ENCODE assay signal across 10 mouse cellular contexts in the genomic region with DNA sequence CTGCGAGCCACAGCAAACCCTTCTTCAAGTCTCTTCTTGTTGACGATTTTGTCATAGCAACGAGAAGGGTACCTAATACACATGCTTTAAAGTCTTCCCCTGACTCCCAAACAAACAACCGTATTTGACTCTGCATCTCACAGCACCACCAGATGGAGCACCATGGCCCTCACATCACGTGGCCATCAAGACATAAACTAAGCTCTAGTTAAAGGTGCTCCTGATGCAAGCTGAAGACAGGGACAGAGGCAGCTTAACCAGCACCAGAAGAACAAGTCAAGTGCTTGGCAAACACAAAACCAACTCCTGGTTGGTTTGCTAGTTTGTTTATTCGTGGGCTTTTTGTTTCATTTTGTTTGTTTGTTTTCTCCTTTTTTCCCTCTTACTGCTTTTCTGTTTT. TPM values are rescaled to one million over a fixed set of nuclear protein-coding genes. Genes with fewer than 3 reads are reported as not detected.
DNase-seq lines count a peak whose midpoint lies in the region; ATAC-seq and TF ChIP-seq lines count a peak whose summit lies in the region.
"Had no signal": no experiment of that assay in that cellular context is flagged by ENCODE, and none has a peak within 500 bp of the region (broad histone marks: within the 10 kb centered on the region; RNA-seq: fewer than 3 reads in every experiment).

No protein-coding gene starts in this region.

- no peaks in the 10 kb centered on the region for H3K4me1 ChIP-seq in hindbrain, postnatal 0 days (ENCODE audit: insufficient read depth, low read length)
- H3K4me1 ChIP-seq in hindbrain, embryonic 13.5 days (replicated peaks) = peaks cover 10% of the 10 kb centered on the region
- H3K4me1 ChIP-seq in cortical plate, adult 2 months (ENCODE audit: control insufficient read depth, insufficient read depth, low read length) = peaks cover 6% of the 10 kb centered on the region
- peaks cover 18% of the 10 kb centered on the region for H3K4me1 ChIP-seq in small intestine, adult 2 months (ENCODE audit: control insufficient read depth, insufficient read depth, insufficient read length, low read length)
- no peaks in the 10 kb centered on the region for H3K4me1 ChIP-seq in forebrain, embryonic 14.5 days (ENCODE audit: control insufficient read depth, insufficient read depth, low read length)
- H3K4me1 ChIP-seq: limb, embryonic 15.5 days had no signal

- no peaks in the 10 kb centered on the region for H3K9me3 ChIP-seq in hindbrain, postnatal 0 days (ENCODE audit: low read length)
- no peaks in the 10 kb centered on the region for H3K9me3 ChIP-seq in hindbrain, embryonic 13.5 days
- H3K9me3 ChIP-seq in forebrain, embryonic 14.5 days (replicated peaks; ENCODE audit: control insufficient read depth, low read length) = no peaks in the 10 kb centered on the region
- H3K9me3 ChIP-seq: limb, embryonic 15.5 days had no signal

- TF ChIP-seq CTCF in hindbrain, postnatal 0 days (IDR thresholded peaks at IDR 0.05; ENCODE audit: low read depth) = peak; percentile 68
- peak; percentile 53 for TF ChIP-seq CTCF in cortical plate, adult 2 months (IDR thresholded peaks at IDR 0.05; ENCODE audit: extremely low read depth, insufficient read depth, low read length)
- peak; percentile 46; the same call in 1 of the 2 replicates for TF ChIP-seq CTCF in small intestine, adult 2 months (IDR thresholded peaks at IDR 0.05; ENCODE audit: extremely low read depth, insufficient read length, insufficient replicate concordance, low read depth, low read length)

- 0 out of 2 replicates have a peak, but pooled peaks cover under 1% of the 10 kb centered on the region for H3K36me3 ChIP-seq in hindbrain, postnatal 0 days (ENCODE audit: insufficient read depth, low read length)
- peaks cover under 1% of the 10 kb centered on the region; the same call in 1 of the 2 replicates for H3K36me3 ChIP-seq in hindbrain, embryonic 13.5 days
- peaks cover 4% of the 10 kb centered on the region; the same call in 1 of the 2 replicates for H3K36me3 ChIP-seq in small intestine, adult 2 months (ENCODE audit: control insufficient read depth, insufficient read depth, low read length)
- no peaks in the 10 kb centered on the region for H3K36me3 ChIP-seq in forebrain, embryonic 14.5 days (ENCODE audit: control insufficient read depth, insufficient read depth, low read length)

- no peak for ATAC-seq in hindbrain, postnatal 0 days
- ATAC-seq in hindbrain, embryonic 13.5 days (ENCODE audit: low FRiP score) = no peak
- ATAC-seq in forebrain, embryonic 14.5 days = no peak
- ATAC-seq: inflammation-experienced regulatory T-cells, adult 6 months had no signal

- DNase-seq in hindbrain, postnatal 0 days (ENCODE audit: low spot score) = peak; percentile 50
- DNase-seq in retina, postnatal 1 day = peak; percentile 27
- no peak for DNase-seq in retina, embryonic 14.5 days (ENCODE audit: low spot score)
- no peak for DNase-seq in forebrain, embryonic 14.5 days (ENCODE audit: low spot score)
- no peak for DNase-seq in T-cell, adult 2 months (ENCODE audit: low spot score)

- H3K27ac ChIP-seq in hindbrain, postnatal 0 days = no peak overlapping the region
- H3K27ac ChIP-seq in hindbrain, embryonic 13.5 days = no peak overlapping the region
- H3K27ac ChIP-seq in cortical plate, adult 2 months (ENCODE audit: insufficient read depth, low read length) = no peak overlapping the region
- H3K27ac ChIP-seq in small intestine, adult 2 months (ENCODE audit: insufficient read depth, low read depth, low read length) = no peak overlapping the region
- no peak overlapping the region for H3K27ac ChIP-seq in forebrain, embryonic 14.5 days (ENCODE audit: low read depth, low read length)
- H3K27ac ChIP-seq: limb, embryonic 15.5 days had no signal

- no peak overlapping the region for H3K4me3 ChIP-seq in hindbrain, postnatal 0 days (ENCODE audit: low read length)
- no peak overlapping the region for H3K4me3 ChIP-seq in hindbrain, embryonic 13.5 days
- H3K4me3 ChIP-seq in cortical plate, adult 2 months (ENCODE audit: insufficient read depth, low read length) = no peak overlapping the region
- H3K4me3 ChIP-seq in small intestine, adult 2 months (ENCODE audit: low read depth, low read length) = no peak overlapping the region
- no peak overlapping the region for H3K4me3 ChIP-seq in forebrain, embryonic 14.5 days (ENCODE audit: low read depth, low read length)
- H3K4me3 ChIP-seq: limb, embryonic 15.5 days had no signal

- H3K9ac ChIP-seq in hindbrain, postnatal 0 days (replicated peaks; ENCODE audit: low read length) = no peak overlapping the region
- no peak overlapping the region for H3K9ac ChIP-seq in hindbrain, embryonic 13.5 days
- H3K9ac ChIP-seq in forebrain, embryonic 14.5 days (ENCODE audit: low read length) = no peak overlapping the region
- H3K9ac ChIP-seq: limb, embryonic 15.5 days had no signal

- WGBS in hindbrain, postnatal 0 days = 60% methylated on average over 6 of the region's 6 CpGs
- 71% methylated on average over 6 of the region's 6 CpGs for WGBS in hindbrain, embryonic 13.5 days
- 51% methylated on average over 6 of the region's 6 CpGs for WGBS in small intestine, adult 2 months
- WGBS in forebrain, embryonic 14.5 days = 72% methylated on average over 6 of the region's 6 CpGs

- H3K27me3 ChIP-seq in hindbrain, postnatal 0 days (ENCODE audit: insufficient read depth, low read length) = no peaks in the 10 kb centered on the region
- no peaks in the 10 kb centered on the region for H3K27me3 ChIP-seq in hindbrain, embryonic 13.5 days
- H3K27me3 ChIP-seq in small intestine, adult 2 months (ENCODE audit: control insufficient read depth, insufficient read depth, low read length) = no peaks in the 10 kb centered on the region
- no peaks in the 10 kb centered on the region for H3K27me3 ChIP-seq in forebrain, embryonic 14.5 days (replicated peaks; ENCODE audit: control insufficient read depth, insufficient read depth, low read length)
- H3K27me3 ChIP-seq: limb, embryonic 15.5 days had no signal

- no peak overlapping the region for H3K4me2 ChIP-seq in hindbrain, postnatal 0 days (ENCODE audit: low read depth, low read length)
- H3K4me2 ChIP-seq in hindbrain, embryonic 13.5 days = no peak overlapping the region
- H3K4me2 ChIP-seq in forebrain, embryonic 14.5 days (ENCODE audit: low read length) = no peak overlapping the region
- H3K4me2 ChIP-seq: limb, embryonic 15.5 days had no signal

- no peak for TF ChIP-seq POLR2A in cortical plate, adult 2 months (IDR thresholded peaks at IDR 0.05; ENCODE audit: extremely low read depth, insufficient read depth, low read length)
- no peak for TF ChIP-seq POLR2A in small intestine, adult 2 months (IDR thresholded peaks at IDR 0.05; ENCODE audit: low read depth, low read length)

RNA-seq across cellular contexts. Expression of a gene that starts 17.3 kb away (rescaled TPM):
- total RNA-seq in hindbrain, postnatal 0 days (2014; rRNA removed) = 11.5 and 11.7 TPM in 2 replicates
- 7.7 and 7.9 TPM in 2 replicates for polyA plus RNA-seq in hindbrain, postnatal 0 days (2015; fragmentation: Nextera tagmentation; extraction: Ambion mirVana)
- polyA plus RNA-seq in hindbrain, embryonic 13.5 days (2015; fragmentation: Nextera tagmentation; extraction: Ambion mirVana) = 9.7 and 10.1 TPM in 2 replicates
- 10.1 and 10.7 TPM in 2 replicates for polyA plus RNA-seq in cortical plate, adult 2 months (2012; rRNA removed)
- polyA plus RNA-seq in small intestine, adult 2 months (2012; rRNA removed) = 3.4 and 8.0 TPM in 2 replicates
- polyA plus RNA-seq in forebrain, embryonic 14.5 days (2014; fragmentation: Nextera tagmentation; extraction: Ambion mirVana) = 9.7 and 11.7 TPM in 2 replicates

RNA-seq across cellular contexts. Expression of a gene that starts 17.3 kb away (rescaled TPM):
- total RNA-seq in hindbrain, postnatal 0 days (2014; rRNA removed) = 6.0 and 6.6 TPM in 2 replicates
- polyA plus RNA-seq in hindbrain, postnatal 0 days (2015; fragmentation: Nextera tagmentation; extraction: Ambion mirVana) = 11.6 and 12.1 TPM in 2 replicates
- polyA plus RNA-seq in hindbrain, embryonic 13.5 days (2015; fragmentation: Nextera tagmentation; extraction: Ambion mirVana) = 13.2 and 14.9 TPM in 2 replicates
- 7.1 and 10.4 TPM in 2 replicates for polyA plus RNA-seq in cortical plate, adult 2 months (2012; rRNA removed)
- polyA plus RNA-seq in small intestine, adult 2 months (2012; rRNA removed) = 1.1 and 2.6 TPM in 2 replicates
- polyA plus RNA-seq in forebrain, embryonic 14.5 days (2014; fragmentation: Nextera tagmentation; extraction: Ambion mirVana) = 10.1 and 12.5 TPM in 2 replicates

Comparison
In these comparisons a context has a peak if more than half of its experiments do, and no peak if none do; other contexts are left out.
1. DNase-seq: peak in hindbrain, postnatal 0 days (single experiment) and retina, postnatal 1 day (single experiment); none in retina, embryonic 14.5 days (single experiment), forebrain, embryonic 14.5 days (single experiment) and T-cell, adult 2 months (single experiment).
2. Peak in every context shown above with its lines, with median percentiles within 50 percentile points of each other: CTCF ChIP-seq.